Mouse (Mus musculus): ENCODE results near the gene Mroh8. TPM values are rescaled to one million over a fixed set of nuclear protein-coding genes. Genes with fewer than 3 reads are reported as not detected.

The Mroh8 gene
- polyA plus RNA-seq, 1 experiment from 2014 or later: 0.21 TPM

GRCm38 (mm10) chr2:157320135-157320534 lies 40.8 kb upstream of the Mroh8 start:
- WGBS: 60% methylated on average over 8 of the region's 8 CpGs
- H3K9me3 ChIP-seq (ENCODE audit: control insufficient read depth): no peaks in the 10 kb centered on the region
- ATAC-seq: no peak
- no peaks in the 10 kb centered on the region for H3K4me1 ChIP-seq (replicated peaks; ENCODE audit: control insufficient read depth, insufficient read depth, low read length)
- no peak overlapping the region for H3K4me3 ChIP-seq (ENCODE audit: low read depth, low read length)
- H3K4me2 ChIP-seq (replicated peaks; ENCODE audit: low read depth): no peak overlapping the region
- H3K27ac ChIP-seq (ENCODE audit: low read depth, low read length): peak overlapping the region; percentile 5; the same call in 1 of the 2 replicates
- TF ChIP-seq CTCF (IDR thresholded peaks at IDR 0.05; ENCODE audit: low read depth): no peak
- no peaks in the 10 kb centered on the region for H3K27me3 ChIP-seq (replicated peaks; ENCODE audit: control insufficient read depth, insufficient read depth, low read length)
- H3K36me3 ChIP-seq (ENCODE audit: control insufficient read depth, insufficient read depth): peaks cover 75% of the 10 kb centered on the region
- no peak overlapping the region for H3K9ac ChIP-seq (ENCODE audit: low read depth, low read length)

- no peak overlapping the region for H3K4me3 ChIP-seq (ENCODE audit: low read depth, low read length)
- ATAC-seq: no peak
- TF ChIP-seq CTCF (IDR thresholded peaks at IDR 0.05; ENCODE audit: low read depth): no peak
- WGBS: 86% methylated on average over 6 of the region's 6 CpGs
- no peaks in the 10 kb centered on the region for H3K27me3 ChIP-seq (replicated peaks; ENCODE audit: control insufficient read depth, insufficient read depth, low read length)
- H3K27ac ChIP-seq (ENCODE audit: low read depth, low read length): no peak overlapping the region
- H3K9ac ChIP-seq (ENCODE audit: low read depth, low read length): no peak overlapping the region
- H3K9me3 ChIP-seq (ENCODE audit: control insufficient read depth): no peaks in the 10 kb centered on the region
- H3K36me3 ChIP-seq (ENCODE audit: control insufficient read depth, insufficient read depth): peaks cover 72% of the 10 kb centered on the region
- no peaks in the 10 kb centered on the region for H3K4me1 ChIP-seq (replicated peaks; ENCODE audit: control insufficient read depth, insufficient read depth, low read length)
- no peak overlapping the region for H3K4me2 ChIP-seq (replicated peaks; ENCODE audit: low read depth)
Observed at GRCm38 (mm10) chr2:157317220-157317619, 37.9 kb upstream of the Mroh8 start.

GRCm38 (mm10) chr2:157316358-157316933 lies 37.1 kb upstream of the Mroh8 start:
- WGBS: 82% methylated on average over 14 of the region's 14 CpGs
- no peak overlapping the region for H3K9ac ChIP-seq (ENCODE audit: low read depth, low read length)
- H3K27ac ChIP-seq (ENCODE audit: low read depth, low read length): no peak overlapping the region
- no peak overlapping the region for H3K4me2 ChIP-seq (replicated peaks; ENCODE audit: low read depth)
- no peaks in the 10 kb centered on the region for H3K4me1 ChIP-seq (replicated peaks; ENCODE audit: control insufficient read depth, insufficient read depth, low read length)
- H3K9me3 ChIP-seq (ENCODE audit: control insufficient read depth): no peaks in the 10 kb centered on the region
- no peak for ATAC-seq
- no peak for TF ChIP-seq CTCF (IDR thresholded peaks at IDR 0.05; ENCODE audit: low read depth)
- no peaks in the 10 kb centered on the region for H3K27me3 ChIP-seq (replicated peaks; ENCODE audit: control insufficient read depth, insufficient read depth, low read length)
- no peak overlapping the region for H3K4me3 ChIP-seq (ENCODE audit: low read depth, low read length)
- peaks cover 72% of the 10 kb centered on the region for H3K36me3 ChIP-seq (ENCODE audit: control insufficient read depth, insufficient read depth)

- peaks cover 72% of the 10 kb centered on the region for H3K36me3 ChIP-seq (ENCODE audit: control insufficient read depth, insufficient read depth)
- 88% methylated on average over 6 of the region's 6 CpGs for WGBS
- no peaks in the 10 kb centered on the region for H3K27me3 ChIP-seq (replicated peaks; ENCODE audit: control insufficient read depth, insufficient read depth, low read length)
Observed at GRCm38 (mm10) chr2:157315486-157315885, 36.1 kb upstream of the Mroh8 start.

GRCm38 (mm10) chr2:157314310-157314709 lies 35.0 kb upstream of the Mroh8 start:
- Histone ChIP-seq H3K4me2 (replicated peaks; ENCODE audit: low read depth) (no peak overlapping the region), H3K4me1 (replicated peaks; ENCODE audit: control insufficient read depth, insufficient read depth, low read length) (no peaks in the 10 kb centered on the region), H3K27me3 (replicated peaks; ENCODE audit: control insufficient read depth, insufficient read depth, low read length) (no peaks in the 10 kb centered on the region), H3K27ac (ENCODE audit: low read depth, low read length) (no peak overlapping the region), H3K36me3 (ENCODE audit: control insufficient read depth, insufficient read depth) (peaks cover 80% of the 10 kb centered on the region), H3K9ac (ENCODE audit: low read depth, low read length) (no peak overlapping the region), H3K4me3 (ENCODE audit: low read depth, low read length) (no peak overlapping the region), H3K9me3 (ENCODE audit: control insufficient read depth) (no peaks in the 10 kb centered on the region)
- no peak for ATAC-seq
- WGBS: 87% methylated on average over 7 of the region's 7 CpGs
- TF ChIP-seq CTCF (IDR thresholded peaks at IDR 0.05; ENCODE audit: low read depth): no peak

More at GRCm38 (mm10) chr2:157315486-157315885, 36.1 kb upstream of the Mroh8 start:
- Histone ChIP-seq H3K9me3 (ENCODE audit: control insufficient read depth) (no peaks in the 10 kb centered on the region), H3K4me1 (replicated peaks; ENCODE audit: control insufficient read depth, insufficient read depth, low read length) (no peaks in the 10 kb centered on the region), H3K27ac (ENCODE audit: low read depth, low read length) (no peak overlapping the region), H3K9ac (ENCODE audit: low read depth, low read length) (no peak overlapping the region), H3K4me2 (replicated peaks; ENCODE audit: low read depth) (no peak overlapping the region), H3K4me3 (ENCODE audit: low read depth, low read length) (no peak overlapping the region)
- no peak for ATAC-seq
- TF ChIP-seq CTCF (IDR thresholded peaks at IDR 0.05; ENCODE audit: low read depth): no peak

- TF ChIP-seq CTCF (IDR thresholded peaks at IDR 0.05; ENCODE audit: low read depth): no peak
- Histone ChIP-seq H3K4me2 (replicated peaks; ENCODE audit: low read depth) (no peak overlapping the region), H3K27ac (ENCODE audit: low read depth, low read length) (0 out of 2 replicates have a peak overlapping the region, but pooled peaks have one; percentile 35), H3K4me1 (replicated peaks; ENCODE audit: control insufficient read depth, insufficient read depth, low read length) (no peaks in the 10 kb centered on the region), H3K27me3 (replicated peaks; ENCODE audit: control insufficient read depth, insufficient read depth, low read length) (no peaks in the 10 kb centered on the region), H3K36me3 (ENCODE audit: control insufficient read depth, insufficient read depth) (peaks cover 80% of the 10 kb centered on the region), H3K9ac (ENCODE audit: low read depth, low read length) (no peak overlapping the region), H3K9me3 (ENCODE audit: control insufficient read depth) (no peaks in the 10 kb centered on the region), H3K4me3 (ENCODE audit: low read depth, low read length) (no peak overlapping the region)
- 75% methylated on average over 3 of the region's 3 CpGs for WGBS
- no peak for ATAC-seq
Observed at GRCm38 (mm10) chr2:157313718-157314117, 34.4 kb upstream of the Mroh8 start.

Measured in intestine, postnatal 0 days (tissue).